Mouse (Mus musculus) urinary bladder, postnatal 36 days (tissue): Measurements from ENCODE around the gene Scgb1b3.

Experiments used
- DNase-seq, 2 experiments: peaks; one replicate each; pipeline ENCODE4 v3.0.0; 2022; ENCODE audit warnings: low spot score in 2 of 2, mixed read lengths in 1 of 2

Scgb1b3 gene

DNA sequence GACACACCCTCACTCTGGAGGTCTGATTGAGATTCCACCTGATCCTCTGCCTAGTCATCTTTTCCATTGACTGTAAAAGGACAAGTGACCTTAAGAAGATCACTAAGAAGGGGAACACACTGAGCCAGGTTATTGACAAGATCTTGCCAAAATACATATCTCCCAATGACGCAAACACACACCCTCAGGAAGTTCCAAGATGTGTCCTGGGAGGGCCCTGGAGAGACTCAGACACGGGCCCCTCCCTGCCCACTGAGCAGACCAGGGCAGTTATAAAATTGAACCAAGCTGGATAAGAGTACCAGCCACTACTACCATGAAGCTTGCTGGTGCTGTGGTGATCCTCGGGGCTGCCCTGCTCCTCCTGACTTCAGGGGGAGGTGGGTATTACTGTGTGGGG is at the start of gene Scgb1b3:
Scgb1b3 (plus strand) TSS at position 301 of the 400 bp plus-strand sequence.
- no peak for DNase-seq

DNA sequence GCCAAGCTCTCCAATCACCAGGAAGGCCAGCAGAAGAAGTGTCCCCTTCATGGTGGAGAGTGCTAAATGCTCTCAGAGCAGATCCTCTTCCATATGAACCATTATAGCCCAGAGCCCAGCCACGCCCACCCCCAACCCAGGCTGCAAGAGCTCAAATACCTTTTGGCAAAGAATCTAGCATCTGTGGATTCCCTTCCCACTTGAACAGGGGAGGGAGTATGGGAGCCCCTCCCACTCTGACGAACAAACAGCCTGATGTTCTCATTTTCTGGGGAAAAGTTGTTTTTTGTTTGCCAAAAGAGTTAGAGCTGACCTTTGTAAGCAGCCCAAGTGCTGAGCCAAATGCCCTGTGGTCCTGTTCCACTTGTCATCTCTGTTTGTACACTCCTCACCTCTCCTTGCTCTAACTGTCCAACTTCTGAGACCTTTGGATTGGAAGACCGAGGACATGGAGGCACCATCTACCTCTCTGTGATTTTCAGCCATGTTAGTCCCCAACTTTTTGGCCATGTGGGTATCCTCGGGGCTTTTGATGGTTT is 13.3 kb upstream of the Scgb1b3 start, which contains the start of gene Scgb2b3:
Scgb2b3 (minus strand) TSS at position 51 of the 539 bp plus-strand sequence.
- DNase-seq = no peak
